Mouse (Mus musculus): Measurements from ENCODE around the gene Tnik. TPM values are rescaled to one million over a fixed set of nuclear protein-coding genes. Genes with fewer than 3 reads are reported as not detected.

Gene Tnik
- total and polyA plus RNA-seq, 2 experiments from 2014 or later, result 58.2 to 118 TPM

DNA sequence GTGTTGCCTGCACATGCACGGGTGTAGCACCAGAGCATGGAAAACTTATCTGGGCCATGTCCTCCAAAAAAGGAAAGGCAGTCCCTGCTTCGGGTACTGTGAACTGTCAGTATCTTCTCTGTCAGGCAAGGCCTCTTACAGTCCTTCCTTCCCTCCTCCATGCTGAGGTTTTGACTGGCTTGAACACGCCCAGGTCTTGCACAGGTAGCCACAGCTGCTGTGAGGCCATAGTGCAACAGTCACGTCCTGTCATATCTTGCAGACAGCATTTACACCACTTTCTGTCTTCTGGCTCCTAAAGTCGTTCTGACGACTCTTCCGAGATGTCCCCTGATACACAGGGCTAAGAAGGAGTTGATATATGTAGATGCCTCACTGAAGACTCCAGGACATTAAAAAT is 28.8 kb upstream of the Tnik start:
- Histone ChIP-seq H3K9me3 (ENCODE audit: low read length) (no peaks in the 10 kb centered on the region), H3K27ac (ENCODE audit: low read depth, low read length) (no peak overlapping the region), H3K27me3 (ENCODE audit: insufficient read depth, low read length) (no peaks in the 10 kb centered on the region), H3K4me3 (ENCODE audit: low read depth, low read length) (no peak overlapping the region), H3K36me3 (ENCODE audit: insufficient read depth, low read length) (no peaks in the 10 kb centered on the region), H3K9ac (replicated peaks; ENCODE audit: low read length, poor library complexity, severe bottlenecking) (no peak overlapping the region), H3K4me2 (ENCODE audit: low read depth, low read length, poor library complexity, severe bottlenecking) (no peak overlapping the region), H3K4me1 (ENCODE audit: insufficient read depth, low read length) (no peaks in the 10 kb centered on the region)
- TF ChIP-seq CTCF (IDR thresholded peaks at IDR 0.05), result no peak
- DNase-seq (ENCODE audit: low spot score) (no peak), ATAC-seq (ENCODE audit: low FRiP score) (no peak)
- WGBS, result 94% methylated on average over 7 of the region's 7 CpGs

GRCm38 (mm10) chr3:28236689-28237088 is 26.3 kb upstream of the Tnik start:
- ATAC-seq (ENCODE audit: low FRiP score), result no peak
- TF ChIP-seq CTCF (IDR thresholded peaks at IDR 0.05), result no peak
- 93% methylated on average over 4 of the region's 4 CpGs for WGBS

DNA sequence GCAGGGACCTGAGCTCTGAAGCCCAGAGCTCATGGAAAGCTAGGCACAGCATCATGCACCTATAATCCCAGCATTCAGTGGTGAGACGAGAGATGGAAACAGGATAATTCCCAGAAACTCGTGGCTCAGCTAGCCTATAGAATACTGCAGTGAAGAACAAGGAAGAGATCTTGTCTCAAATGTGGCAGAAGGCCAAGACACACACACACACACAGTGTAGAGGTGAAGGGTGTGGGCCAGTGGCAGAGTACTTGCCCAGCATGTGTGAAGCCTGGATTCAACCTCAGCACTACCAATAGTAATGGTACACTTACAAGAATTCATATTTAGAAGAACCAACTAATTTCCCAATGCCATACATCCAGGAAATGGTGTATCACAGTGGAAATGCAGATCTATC is 24.9 kb upstream of the Tnik start:
- Histone ChIP-seq H3K36me3 (ENCODE audit: insufficient read depth, low read length) (no peaks in the 10 kb centered on the region), H3K27me3 (ENCODE audit: insufficient read depth, low read length) (no peaks in the 10 kb centered on the region), H3K4me3 (ENCODE audit: low read depth, low read length) (no peak overlapping the region), H3K4me2 (ENCODE audit: low read depth, low read length, poor library complexity, severe bottlenecking) (no peak overlapping the region), H3K9me3 (ENCODE audit: low read length) (no peaks in the 10 kb centered on the region), H3K27ac (ENCODE audit: low read depth, low read length) (no peak overlapping the region), H3K9ac (replicated peaks; ENCODE audit: low read length, poor library complexity, severe bottlenecking) (no peak overlapping the region), H3K4me1 (ENCODE audit: insufficient read depth, low read length) (no peaks in the 10 kb centered on the region)
- no peak for ATAC-seq (ENCODE audit: low FRiP score)
- no peak for TF ChIP-seq CTCF (IDR thresholded peaks at IDR 0.05)
- 61% methylated on average over 2 of the region's 2 CpGs for WGBS
- DNase-seq (ENCODE audit: low spot score), result no peak

More at GRCm38 (mm10) chr3:28236689-28237088, 26.3 kb upstream of the Tnik start:
- no peak for DNase-seq (ENCODE audit: low spot score)
- Histone ChIP-seq H3K27ac (ENCODE audit: low read depth, low read length) (no peak overlapping the region), H3K36me3 (ENCODE audit: insufficient read depth, low read length) (no peaks in the 10 kb centered on the region), H3K4me3 (ENCODE audit: low read depth, low read length) (no peak overlapping the region), H3K9ac (replicated peaks; ENCODE audit: low read length, poor library complexity, severe bottlenecking) (no peak overlapping the region), H3K27me3 (ENCODE audit: insufficient read depth, low read length) (no peaks in the 10 kb centered on the region), H3K4me1 (ENCODE audit: insufficient read depth, low read length) (no peaks in the 10 kb centered on the region), H3K4me2 (ENCODE audit: low read depth, low read length, poor library complexity, severe bottlenecking) (no peak overlapping the region), H3K9me3 (ENCODE audit: low read length) (no peaks in the 10 kb centered on the region)

DNA sequence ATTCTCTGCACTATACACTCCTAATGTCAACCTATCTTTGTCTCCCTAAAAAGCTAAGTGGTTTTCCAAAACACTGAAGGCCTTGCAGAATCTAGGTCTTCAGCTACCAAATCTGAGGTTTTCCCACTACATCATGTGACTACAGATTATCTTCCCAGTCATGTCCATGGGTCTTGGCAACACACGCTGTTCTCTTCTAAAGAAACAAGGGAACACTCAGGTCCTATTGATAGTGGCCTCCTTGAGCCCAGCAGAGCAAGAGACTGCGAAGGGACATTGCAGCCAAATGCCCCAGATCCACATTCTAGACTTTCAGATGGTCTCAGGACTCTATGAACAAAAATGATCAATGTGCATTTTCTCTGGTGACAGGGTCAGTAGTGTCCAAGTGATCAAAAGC is 20.5 kb upstream of the Tnik start:
- Histone ChIP-seq H3K4me1 (ENCODE audit: insufficient read depth, low read length) (no peaks in the 10 kb centered on the region), H3K27ac (ENCODE audit: low read depth, low read length) (no peak overlapping the region), H3K9me3 (ENCODE audit: low read length) (no peaks in the 10 kb centered on the region), H3K9ac (replicated peaks; ENCODE audit: low read length, poor library complexity, severe bottlenecking) (no peak overlapping the region), H3K36me3 (ENCODE audit: insufficient read depth, low read length) (no peaks in the 10 kb centered on the region), H3K27me3 (ENCODE audit: insufficient read depth, low read length) (no peaks in the 10 kb centered on the region), H3K4me3 (ENCODE audit: low read depth, low read length) (no peak overlapping the region), H3K4me2 (ENCODE audit: low read depth, low read length, poor library complexity, severe bottlenecking) (no peak overlapping the region)
- 71% methylated on average over 2 of the region's 2 CpGs for WGBS
- TF ChIP-seq CTCF (IDR thresholded peaks at IDR 0.05), result no peak
- ATAC-seq (ENCODE audit: low FRiP score), result no peak
- DNase-seq (ENCODE audit: low spot score), result peak; percentile 47

- no peak for ATAC-seq (ENCODE audit: low FRiP score)
- Histone ChIP-seq H3K4me2 (ENCODE audit: low read depth, low read length, poor library complexity, severe bottlenecking) (no peak overlapping the region), H3K4me3 (ENCODE audit: low read depth, low read length) (no peak overlapping the region), H3K27me3 (ENCODE audit: insufficient read depth, low read length) (no peaks in the 10 kb centered on the region), H3K9me3 (ENCODE audit: low read length) (no peaks in the 10 kb centered on the region), H3K9ac (replicated peaks; ENCODE audit: low read length, poor library complexity, severe bottlenecking) (no peak overlapping the region), H3K4me1 (ENCODE audit: insufficient read depth, low read length) (no peaks in the 10 kb centered on the region), H3K36me3 (ENCODE audit: insufficient read depth, low read length) (no peaks in the 10 kb centered on the region), H3K27ac (ENCODE audit: low read depth, low read length) (no peak overlapping the region)
- no peak for DNase-seq (ENCODE audit: low spot score)
- WGBS, result 86% methylated on average over 5 of the region's 5 CpGs
- TF ChIP-seq CTCF (IDR thresholded peaks at IDR 0.05), result no peak
Measured at GRCm38 (mm10) chr3:28244244-28244890, 18.6 kb upstream of the Tnik start.

DNA sequence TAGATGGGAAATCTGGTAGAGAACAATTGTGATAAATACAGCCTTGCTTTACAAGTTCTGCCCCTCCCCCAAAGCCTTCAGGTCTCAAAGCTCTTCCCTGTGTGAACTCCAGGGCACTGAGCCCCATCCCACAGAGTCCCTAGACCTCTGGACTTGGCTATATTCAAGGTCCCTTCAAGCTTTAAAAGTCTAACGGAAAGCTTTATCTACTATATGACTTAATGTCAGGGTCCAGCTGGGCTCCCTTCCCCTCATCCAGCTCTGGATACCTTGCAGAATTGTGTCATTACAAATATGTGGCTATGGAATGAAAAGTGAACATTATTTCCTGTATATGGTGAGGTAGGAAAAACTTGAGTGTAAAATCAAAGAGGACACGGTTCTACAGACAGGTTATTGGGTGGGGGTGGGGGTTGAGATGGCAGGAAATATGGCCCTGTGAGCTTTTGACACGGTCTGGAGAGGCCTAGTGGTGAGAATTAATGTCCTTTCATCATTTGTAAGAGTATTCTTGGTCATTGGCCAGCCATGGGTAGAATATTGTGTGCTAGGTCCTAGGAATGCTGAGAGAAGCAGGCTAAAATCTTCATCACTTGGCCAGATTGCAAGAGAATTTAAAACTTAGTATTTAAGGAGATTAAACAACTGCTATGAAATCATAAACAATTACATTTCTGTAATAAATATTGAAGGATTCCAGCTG is 14.6 kb upstream of the Tnik start:
- H3K4me3 ChIP-seq (ENCODE audit: low read depth, low read length), result no peak overlapping the region
- no peak for TF ChIP-seq CTCF (IDR thresholded peaks at IDR 0.05)
- H3K27me3 ChIP-seq (ENCODE audit: insufficient read depth, low read length), result no peaks in the 10 kb centered on the region
- H3K4me2 ChIP-seq (ENCODE audit: low read depth, low read length, poor library complexity, severe bottlenecking), result no peak overlapping the region
- H3K9ac ChIP-seq (replicated peaks; ENCODE audit: low read length, poor library complexity, severe bottlenecking), result no peak overlapping the region
- ATAC-seq (ENCODE audit: low FRiP score), result no peak
- H3K9me3 ChIP-seq (ENCODE audit: low read length), result no peaks in the 10 kb centered on the region
- no peak overlapping the region for H3K27ac ChIP-seq (ENCODE audit: low read depth, low read length)
- no peak for DNase-seq (ENCODE audit: low spot score)
- H3K4me1 ChIP-seq (ENCODE audit: insufficient read depth, low read length), result no peaks in the 10 kb centered on the region
- no peaks in the 10 kb centered on the region for H3K36me3 ChIP-seq (ENCODE audit: insufficient read depth, low read length)
- WGBS, result 62% methylated on average over 3 of the region's 3 CpGs
